Mouse (Mus musculus): Measurements from ENCODE around the gene Slc16a6. TPM values are rescaled to one million over a fixed set of nuclear protein-coding genes. Genes with fewer than 3 reads are reported as not detected.

Slc16a6 gene
- polyA plus RNA-seq (2012), result 23.7 and 25.4 TPM in 2 replicates

DNA sequence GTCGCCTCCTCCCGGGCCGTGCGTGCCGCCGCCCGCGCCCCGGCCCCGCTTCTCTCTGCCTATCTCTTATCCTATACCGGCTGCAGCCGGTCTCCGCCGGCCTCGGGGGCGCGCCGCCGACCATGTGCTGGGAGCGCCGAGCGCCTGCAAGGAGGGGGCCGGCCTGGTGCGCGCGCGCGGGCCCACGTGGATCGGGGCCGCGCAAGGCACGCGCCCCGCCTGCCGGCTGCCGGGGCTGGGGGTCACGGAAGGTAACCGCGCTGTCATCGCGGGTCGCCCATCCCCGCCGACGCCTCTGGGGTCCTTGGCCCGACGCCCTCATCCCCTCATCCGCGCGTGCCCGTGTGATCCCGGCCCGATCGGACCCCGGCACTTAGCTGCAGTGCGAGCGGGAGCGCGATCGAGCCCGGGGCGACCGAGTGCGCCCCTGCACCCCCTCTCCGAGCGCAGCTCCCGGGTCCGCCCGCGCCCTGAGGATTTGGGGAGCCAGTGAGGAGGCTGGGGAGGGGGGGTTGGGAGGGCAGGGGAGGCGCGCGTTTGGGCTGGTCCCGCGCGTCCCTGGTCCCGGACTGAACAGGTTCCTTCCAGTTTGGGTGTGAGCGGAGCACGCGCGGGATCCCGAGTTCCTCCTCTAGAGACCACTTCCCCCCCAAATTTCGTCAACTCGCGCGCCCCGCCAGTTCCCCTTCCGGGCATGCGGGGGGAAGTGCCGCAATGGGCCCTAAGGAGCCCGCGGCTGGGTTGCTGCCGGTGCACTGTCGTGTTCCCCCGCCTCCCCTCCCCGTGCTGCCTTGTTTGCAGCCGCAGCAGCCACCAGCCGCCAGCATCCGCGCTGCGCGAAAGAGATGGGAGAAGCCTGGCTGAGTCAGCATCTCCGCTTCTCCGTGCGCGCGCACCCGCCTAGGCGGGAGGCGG, at the start of gene Slc16a6, which contains the start of gene Arsg:
Gene Slc16a6 (minus strand): TSS at position 428 of the 915 bp plus-strand sequence.
Gene Arsg (plus strand): TSS at position 204 of the 915 bp plus-strand sequence.
- TF ChIP-seq GATA1 (IDR thresholded peaks at IDR 0.05; ENCODE audit: low read length), result no peak

DNA sequence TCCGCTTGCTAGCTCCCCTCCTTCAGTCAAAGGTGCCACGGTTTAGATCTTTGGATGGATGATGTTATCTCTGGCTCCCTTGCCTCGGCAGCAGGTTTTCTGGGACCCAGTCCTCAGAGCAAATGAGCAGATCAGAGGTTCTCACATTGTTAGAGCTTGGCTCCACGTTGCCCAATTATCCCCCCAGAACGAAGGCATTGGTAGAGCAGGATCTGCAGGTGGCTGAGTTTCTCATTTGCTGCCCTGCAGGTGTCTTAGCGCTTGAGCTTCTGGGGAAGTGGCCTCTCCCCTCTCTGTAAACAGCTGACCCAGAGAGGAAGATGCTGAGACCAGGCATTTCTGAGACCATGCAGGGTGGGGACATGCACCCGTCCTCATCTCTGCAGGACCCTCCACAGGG, 47.6 kb upstream of the Slc16a6 start:
- TF ChIP-seq GATA1 (IDR thresholded peaks at IDR 0.05; ENCODE audit: low read length), result no peak

DNA sequence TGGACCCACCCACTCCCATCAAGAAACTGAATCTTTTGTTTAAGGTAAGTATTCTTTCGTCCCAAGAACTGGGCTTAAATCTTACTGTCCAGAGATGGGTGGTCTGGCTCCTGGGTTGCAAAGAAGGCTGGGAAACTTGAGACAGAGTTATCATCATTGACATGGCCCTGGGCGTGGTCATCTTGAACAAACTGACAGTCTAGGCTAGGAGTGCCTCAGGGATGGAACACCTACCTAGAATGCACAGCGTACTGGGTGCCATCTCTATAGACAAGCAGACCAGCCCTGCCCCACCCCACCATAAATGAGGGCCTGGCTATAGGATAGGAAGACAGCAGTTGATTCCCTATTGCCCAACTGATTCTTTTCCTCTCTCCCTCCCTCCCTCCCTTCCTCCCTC, 44.4 kb upstream of the Slc16a6 start:
- no peak for TF ChIP-seq GATA1 (IDR thresholded peaks at IDR 0.05; ENCODE audit: low read length)

DNA sequence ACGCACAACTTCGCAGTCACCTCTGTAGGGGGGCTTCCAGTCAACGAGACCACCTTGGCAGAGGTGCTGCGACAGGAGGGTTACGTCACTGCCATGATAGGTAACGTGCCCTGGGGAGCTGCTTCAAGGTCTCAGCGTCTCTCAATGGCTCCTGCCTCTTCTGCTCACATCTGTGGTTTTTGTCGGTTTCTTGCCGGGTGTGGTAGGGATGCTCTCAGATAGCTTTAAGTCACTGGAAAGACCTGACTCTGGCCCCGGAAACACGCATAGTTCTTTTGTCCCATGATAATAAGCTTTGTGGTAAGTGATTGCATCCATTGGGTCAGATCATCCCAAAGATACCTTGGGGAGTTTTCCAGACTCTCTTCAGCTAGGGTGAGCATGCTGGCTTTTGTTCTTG, 43.9 kb upstream of the Slc16a6 start:
- TF ChIP-seq GATA1 (IDR thresholded peaks at IDR 0.05; ENCODE audit: low read length), result no peak

DNA sequence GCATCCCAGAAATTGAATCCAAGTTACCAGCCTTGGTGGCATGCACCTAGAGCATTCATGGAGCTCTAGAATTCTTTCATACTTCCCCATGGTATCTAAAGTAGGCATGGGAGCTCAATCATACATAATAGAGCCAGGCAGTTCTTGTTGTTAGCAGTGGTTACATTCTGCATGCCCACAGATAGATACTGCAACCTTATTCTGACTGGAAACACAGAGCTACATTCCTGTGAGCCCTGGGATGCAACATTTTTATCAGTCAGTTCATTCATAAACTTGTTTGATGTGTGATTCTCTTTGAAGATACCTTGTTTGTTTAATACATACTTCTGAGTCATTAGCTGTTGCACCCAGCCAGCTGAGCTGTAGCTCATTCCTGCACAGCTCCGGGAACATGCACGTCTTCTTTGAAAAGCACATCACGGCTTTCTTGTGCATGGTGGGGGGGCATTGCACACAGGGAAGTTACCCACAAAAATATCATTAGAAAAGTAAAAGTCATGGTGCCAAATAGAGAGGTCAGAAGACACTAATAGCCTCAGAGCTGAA, 40.7 kb upstream of the Slc16a6 start:
- TF ChIP-seq GATA1 (IDR thresholded peaks at IDR 0.05; ENCODE audit: low read length), result no peak

DNA sequence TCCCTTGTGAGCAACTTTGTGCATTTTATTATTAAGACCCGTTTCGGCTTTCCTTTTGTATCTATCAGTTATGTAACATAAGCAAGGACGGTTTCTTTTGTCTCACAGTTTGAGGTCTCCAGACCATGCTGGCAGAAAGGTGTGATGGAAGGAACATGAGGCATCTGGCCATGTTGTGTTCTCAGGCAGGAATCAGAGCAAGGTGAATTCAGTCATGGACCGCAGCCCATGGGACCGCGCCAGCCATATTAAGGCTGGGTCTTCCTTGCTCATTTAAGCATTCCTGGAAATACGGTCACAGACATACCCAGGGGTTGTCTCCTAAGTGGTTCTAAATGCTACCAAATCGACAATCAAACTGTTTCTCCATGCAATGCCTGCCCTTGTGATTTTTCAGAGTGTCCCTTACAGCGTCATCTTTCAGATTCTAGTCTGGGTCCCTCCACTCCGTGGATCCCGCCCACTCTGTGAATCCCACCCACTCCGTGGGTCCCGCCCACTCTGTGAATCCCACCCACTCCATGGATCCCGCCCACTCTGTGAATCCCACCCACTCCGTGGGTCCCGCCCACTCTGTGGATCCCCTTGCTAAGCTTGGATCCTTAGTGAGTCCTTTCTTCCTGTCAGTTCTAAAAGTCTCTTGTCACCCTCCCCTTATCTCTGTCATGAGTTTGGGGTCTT, 39.7 kb upstream of the Slc16a6 start:
- no peak for TF ChIP-seq GATA1 (IDR thresholded peaks at IDR 0.05; ENCODE audit: low read length)

DNA sequence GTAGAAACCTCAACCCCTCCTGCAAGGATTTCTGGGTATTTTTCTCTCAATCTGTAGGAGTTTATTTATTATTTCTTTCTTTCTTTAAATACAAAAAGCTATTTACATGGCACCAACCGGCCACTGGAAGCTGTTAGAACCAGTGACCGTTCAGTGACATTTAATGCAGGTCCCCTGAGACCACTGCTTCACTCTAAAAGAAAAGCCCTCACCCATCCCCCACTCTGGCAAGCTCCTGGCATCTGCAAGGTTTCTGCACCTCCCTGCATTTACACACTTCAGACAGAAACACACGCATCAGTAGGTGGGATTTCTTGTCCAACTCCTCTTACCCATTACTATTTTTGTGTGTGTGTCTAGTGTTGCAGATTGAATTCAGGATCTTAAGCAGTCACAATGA, 33.7 kb upstream of the Slc16a6 start:
- no peak for TF ChIP-seq GATA1 (IDR thresholded peaks at IDR 0.05; ENCODE audit: low read length)

DNA sequence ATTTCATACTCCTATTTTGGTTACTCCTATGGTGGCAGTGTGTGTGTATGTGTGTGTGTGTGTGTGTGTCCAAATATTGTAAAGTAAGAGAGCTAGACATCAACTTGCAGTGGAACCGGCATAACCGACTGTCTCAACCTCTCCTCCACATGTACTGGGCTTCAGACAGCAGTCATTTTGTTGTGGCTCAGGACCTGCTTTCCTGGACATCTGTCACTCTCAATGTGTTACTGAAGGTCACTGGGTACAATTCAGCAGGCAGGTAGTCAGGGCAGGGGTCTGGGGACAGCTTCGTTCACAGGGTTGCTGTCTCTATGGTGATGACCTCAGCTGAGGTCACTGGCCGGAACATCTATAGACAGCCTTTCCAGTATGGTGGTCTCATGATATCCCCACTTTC, 32.4 kb upstream of the Slc16a6 start:
- no peak for TF ChIP-seq GATA1 (IDR thresholded peaks at IDR 0.05; ENCODE audit: low read length)

DNA sequence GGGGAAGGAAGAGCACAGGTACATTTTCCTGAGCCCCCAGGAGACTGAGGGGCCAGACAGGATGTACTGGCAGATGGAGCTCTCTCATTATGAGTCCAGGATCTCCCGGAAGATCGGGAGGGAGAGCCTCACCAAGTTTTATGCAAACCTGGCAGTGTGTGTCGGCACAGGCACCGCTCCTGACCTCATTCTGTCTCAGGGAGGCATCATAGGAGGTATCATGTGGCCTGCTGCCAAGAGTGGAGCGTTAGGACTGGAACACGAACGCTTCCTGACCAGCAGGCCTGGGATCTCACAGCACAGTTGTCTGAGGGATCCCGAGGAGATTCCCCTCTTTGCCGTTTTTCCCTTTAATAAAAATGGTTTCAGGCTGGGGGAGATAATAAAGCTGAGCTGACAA, 31.6 kb upstream of the Slc16a6 start:
- TF ChIP-seq GATA1 (IDR thresholded peaks at IDR 0.05; ENCODE audit: low read length), result no peak

DNA sequence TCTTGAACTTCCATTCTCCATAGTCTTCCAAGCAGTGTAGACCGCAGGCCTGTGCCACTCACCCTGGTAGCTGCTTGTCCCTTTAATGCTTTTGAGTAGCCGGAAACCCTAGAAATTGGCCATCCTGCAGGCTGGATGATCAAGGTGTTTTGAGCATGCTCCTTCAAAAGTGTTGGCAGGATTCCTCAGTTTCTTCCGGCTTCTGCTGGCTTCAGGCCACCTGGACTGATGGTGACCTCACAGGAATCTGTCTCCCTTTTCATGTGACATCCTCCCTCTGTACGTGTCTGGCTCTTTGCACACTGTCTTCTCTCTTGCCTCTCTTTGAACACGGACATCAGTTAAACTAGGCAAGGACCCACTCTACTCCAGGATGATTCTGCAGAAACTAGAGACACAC, 26.8 kb upstream of the Slc16a6 start:
- TF ChIP-seq GATA1 (IDR thresholded peaks at IDR 0.05; ENCODE audit: low read length), result no peak

DNA sequence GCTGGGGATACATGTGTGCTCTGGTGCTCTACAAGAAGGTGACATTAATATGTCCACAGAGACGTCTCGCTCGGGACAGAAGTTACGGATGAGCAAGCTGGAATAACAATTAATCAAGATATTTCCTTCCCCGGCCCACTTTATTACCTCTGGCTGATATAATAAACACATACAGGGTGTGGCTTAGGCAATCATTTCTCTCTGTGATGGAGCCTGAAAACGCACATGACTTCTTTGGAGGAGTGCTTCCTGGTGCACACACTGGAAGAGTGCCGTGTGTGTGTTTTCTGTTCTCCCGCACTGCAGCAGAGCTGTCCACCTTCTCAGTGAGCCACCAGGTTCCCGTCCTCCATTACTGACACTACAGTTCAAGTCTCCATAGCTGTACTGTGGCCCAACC, 24.6 kb upstream of the Slc16a6 start:
- TF ChIP-seq GATA1 (IDR thresholded peaks at IDR 0.05; ENCODE audit: low read length), result no peak

DNA sequence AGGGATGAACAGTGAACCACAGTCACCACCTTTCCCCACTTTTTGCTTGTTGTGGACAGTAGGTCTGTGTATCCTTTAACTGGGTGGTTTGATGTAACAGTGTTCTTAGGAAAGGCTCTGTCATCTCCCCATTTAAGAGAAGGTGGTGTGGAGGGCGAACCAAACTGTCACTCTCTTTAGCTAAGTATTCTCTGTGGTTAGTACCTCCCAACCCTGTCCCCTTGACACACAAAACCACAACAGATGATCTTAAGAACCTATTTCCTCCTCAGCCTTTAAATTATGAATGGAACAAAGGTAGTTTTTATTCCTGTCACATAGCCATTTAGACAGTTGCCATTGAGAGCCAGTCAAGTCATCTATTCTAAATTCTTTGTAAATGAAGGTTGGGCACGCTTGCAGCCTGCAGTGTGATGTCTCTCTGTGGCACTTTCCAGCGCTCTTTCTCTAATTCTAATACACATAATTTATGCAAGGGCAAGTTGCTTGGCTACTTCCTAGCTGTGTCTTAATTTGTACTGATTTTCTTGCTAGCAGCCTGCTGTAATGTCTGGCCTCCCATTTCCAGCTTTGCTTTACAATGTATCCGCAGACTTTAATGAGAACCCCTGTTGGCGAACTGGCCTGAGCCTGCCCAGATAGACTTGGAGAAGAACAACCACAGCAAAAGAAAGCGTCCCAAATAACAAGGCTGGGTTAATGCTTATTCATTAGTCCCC, 23.8 kb upstream of the Slc16a6 start:
- no peak for TF ChIP-seq GATA1 (IDR thresholded peaks at IDR 0.05; ENCODE audit: low read length)

DNA sequence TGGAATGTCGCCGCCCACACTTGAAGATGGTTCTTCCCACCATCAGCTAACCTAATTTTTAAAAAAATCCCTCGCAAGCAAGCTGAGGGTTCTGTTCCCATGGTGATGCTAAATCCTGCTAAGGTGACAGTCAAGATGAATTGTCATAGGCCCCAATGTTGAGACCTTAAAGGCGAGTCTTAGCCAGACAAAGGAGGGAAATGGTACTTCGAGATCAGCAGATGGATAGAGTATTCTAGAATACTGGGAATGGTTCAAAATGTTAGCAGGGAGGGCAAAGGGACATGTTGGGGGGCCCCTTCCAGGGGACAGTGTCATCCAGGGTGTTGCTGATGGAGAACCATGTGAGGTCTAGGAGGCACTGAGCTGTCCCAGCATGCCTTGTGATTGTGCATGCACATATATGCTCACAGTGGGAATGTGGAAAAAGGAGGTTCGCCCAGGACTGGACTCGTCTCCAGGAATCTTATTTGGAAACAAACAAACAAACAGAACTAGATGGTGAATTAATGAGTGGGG, 23.1 kb upstream of the Slc16a6 start:
- no peak for TF ChIP-seq GATA1 (IDR thresholded peaks at IDR 0.05; ENCODE audit: low read length)

DNA sequence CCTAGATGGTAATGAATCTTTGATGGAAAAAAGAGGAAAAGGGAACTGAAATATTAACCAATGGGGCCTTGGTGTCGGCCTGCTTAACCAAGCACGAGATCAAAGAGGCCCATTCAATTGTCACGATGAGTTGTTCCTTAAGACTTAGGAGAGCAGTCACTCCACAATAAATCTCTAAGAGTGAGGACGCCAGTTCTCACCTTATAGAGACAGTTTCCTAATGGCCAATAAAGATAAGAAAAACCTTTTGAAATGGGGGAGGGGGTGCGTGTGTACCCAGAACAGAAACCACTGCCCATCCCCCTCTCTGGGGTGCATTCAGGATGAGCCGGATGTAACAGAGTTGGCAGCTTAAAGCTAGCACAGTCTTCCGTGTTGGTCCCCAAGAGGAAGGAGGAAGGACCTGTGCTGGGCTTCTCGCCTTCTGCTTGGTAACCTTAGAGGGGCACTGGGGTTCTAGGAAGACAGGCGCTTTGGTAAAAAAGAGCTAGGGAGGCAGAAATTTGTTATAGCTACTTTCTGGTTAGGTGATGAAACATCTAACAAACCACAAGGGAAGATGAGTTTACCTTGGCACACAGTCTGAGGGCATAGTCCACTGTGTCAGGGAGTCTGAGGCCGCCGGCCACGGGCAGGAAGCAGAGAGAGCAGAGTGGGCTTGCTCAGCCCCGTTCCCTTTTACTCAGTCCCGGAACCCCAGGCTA, 22.5 kb upstream of the Slc16a6 start:
- peak; percentile 3 for TF ChIP-seq GATA1 (IDR thresholded peaks at IDR 0.05; ENCODE audit: low read length)
